Mouse (Mus musculus) liver, postnatal 0 days (tissue): ENCODE measurements around the gene Gmpr2. TPM values are rescaled to one million over a fixed set of nuclear protein-coding genes. Genes with fewer than 3 reads are reported as not detected.

Source experiments
- ATAC-seq: fragments of 200-750 bp; cut with Nextera tagmentation; 2 replicates; pipeline ENCODE4 v1.8.0; 2017; ENCODE audit warnings: mild to moderate bottlenecking, moderate library complexity
- DNase-seq: peaks from one replicate; pipeline ENCODE4 v3.0.0-alpha.2; 2016
- H3K27ac ChIP-seq: fragments of 300-500 bp; sonication (generic); 2 replicates; pipeline ENCODE4 v1.5.1; 2014; ENCODE audit warnings: antibody characterized with exemption, moderate library complexity, mild to moderate bottlenecking, low read depth
- H3K27me3 ChIP-seq: fragments of 300-500 bp; sonication (generic); 2 replicates; pipeline ENCODE4 v1.6.1; 2014; ENCODE audit warnings: low read length, control low read depth, mixed read lengths; ENCODE audit not compliant: insufficient read depth
- H3K36me3 ChIP-seq: fragments of 300-500 bp; sonication (generic); replicated peaks from 2 replicates; pipeline ENCODE4 v1.6.1; 2014; ENCODE audit warnings: mild to moderate bottlenecking, control low read depth, low read length, moderate library complexity, mixed read lengths; ENCODE audit not compliant: insufficient read depth
- H3K4me1 ChIP-seq: fragments of 300-500 bp; sonication (generic); 2 replicates; pipeline ENCODE4 v1.6.1; 2014; ENCODE audit warnings: antibody characterized with exemption, mild to moderate bottlenecking, control low read depth; ENCODE audit not compliant: insufficient read depth
- H3K4me2 ChIP-seq: fragments of 300-500 bp; sonication (generic); 2 replicates; pipeline ENCODE4 v1.6.1; 2014; ENCODE audit warnings: low read depth, mild to moderate bottlenecking, low read length, moderate library complexity, mixed read lengths
- H3K4me3 ChIP-seq: fragments of 300-500 bp; sonication (generic); 2 replicates; pipeline ENCODE4 v1.5.1; 2014; ENCODE audit warnings: low read depth, low read length
- H3K9ac ChIP-seq: fragments of 300-500 bp; sonication (generic); replicated peaks from 2 replicates; pipeline ENCODE4 v1.6.1; 2014; ENCODE audit warnings: mild to moderate bottlenecking, moderate library complexity
- H3K9me3 ChIP-seq: fragments of 300-500 bp; sonication (generic); 2 replicates; pipeline ENCODE4 v1.6.1; 2016; ENCODE audit warnings: mild to moderate bottlenecking, control low read depth, low read length, mixed read lengths
- CTCF ChIP-seq: sonication (generic); IDR thresholded peaks from 2 replicates; pipeline ENCODE4 v1.5.1; 2016; ENCODE audit warnings: antibody characterized with exemption, low read depth
- EP300 ChIP-seq: IDR thresholded peaks from 2 replicates; pipeline ENCODE4 v1.6.1; 2016; ENCODE audit warnings: antibody characterized with exemption, low read depth, mild to moderate bottlenecking
- WGBS: fragments of 180-500 bp; shearing (Covaris S2); extraction: QIAGEN DNeasy Blood & Tissue Kit; methylation state at CpG from one replicate; pipeline ENCODE4 v1.1.7; 2014; ENCODE audit not compliant: insufficient replicate concordance; 5-methylcytosine and 5-hydroxymethylcytosine counted together
- polyA plus RNA-seq: library from polyadenylated mRNA; unstranded; fragments of >200 nt; fragmentation: Nextera tagmentation; extraction: Ambion mirVana; gene quantifications from 2 replicates; pipeline ENCODE4 v1.2.1, GENCODE M21; 2015

Gmpr2 gene
- polyA plus RNA-seq, 1 experiment from 2014 or later: 17.4 TPM

- Histone ChIP-seq H3K4me1 (peaks cover 5% of the 10 kb centered on the region), H3K4me3 (no peak within 1 kb of the TSS), H3K9ac (no peak within 1 kb of the TSS), H3K27ac (no peak within 1 kb of the TSS), H3K27me3 (no peaks in the 10 kb centered on the region), H3K9me3 (no peaks in the 10 kb centered on the region), H3K36me3 (0 out of 2 replicates have a peak, but pooled peaks cover 4% of the 10 kb centered on the region), H3K4me2 (no peak within 1 kb of the TSS)
- WGBS: 85% methylated on average over 2 of the region's 2 CpGs
- ATAC-seq (no peak), DNase-seq (no peak)
- TF ChIP-seq CTCF: no peak
- TF ChIP-seq EP300: no peak
Observed at GRCm38 (mm10) chr14:55649884-55650283, 21.9 kb upstream of the Gmpr2 start, which contains the start of gene Tssk4. Tssk4 (plus strand) TSS chr14:55650184.

DNA sequence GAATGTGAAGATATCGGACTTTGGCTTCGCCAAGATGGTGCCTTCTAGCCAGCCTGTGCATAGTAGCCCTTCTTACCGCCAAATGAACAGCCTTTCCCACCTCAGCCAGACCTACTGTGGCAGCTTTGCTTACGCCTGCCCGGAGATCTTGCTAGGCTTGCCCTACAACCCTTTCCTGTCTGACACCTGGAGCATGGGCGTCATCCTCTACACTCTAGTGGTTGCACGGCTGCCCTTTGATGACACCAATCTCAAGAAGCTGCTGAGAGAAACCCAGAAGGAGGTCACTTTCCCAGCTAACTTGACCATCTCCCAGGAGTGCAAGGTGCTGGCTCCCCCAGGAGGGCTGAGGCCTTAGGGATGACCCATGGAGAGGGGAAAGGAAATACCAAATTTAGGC lies 20.2 kb upstream of the Gmpr2 start:
- H3K36me3 ChIP-seq: 0 out of 2 replicates have a peak, but pooled peaks cover under 1% of the 10 kb centered on the region
- no peaks in the 10 kb centered on the region for H3K9me3 ChIP-seq
- H3K4me1 ChIP-seq: no peaks in the 10 kb centered on the region
- H3K4me2 ChIP-seq: no peak overlapping the region
- no peak overlapping the region for H3K9ac ChIP-seq
- H3K27ac ChIP-seq: no peak overlapping the region
- TF ChIP-seq CTCF (no peak), EP300 (no peak)
- DNase-seq (no peak), ATAC-seq (no peak)
- no peak overlapping the region for H3K4me3 ChIP-seq
- 80% methylated on average over 7 of the region's 7 CpGs for whole genome bisulfite sequencing
- H3K27me3 ChIP-seq: no peaks in the 10 kb centered on the region

- no peaks in the 10 kb centered on the region for H3K27me3 ChIP-seq
- no peaks in the 10 kb centered on the region for H3K9me3 ChIP-seq
- H3K27ac ChIP-seq: no peak overlapping the region
- H3K4me1 ChIP-seq: 0 out of 2 replicates have a peak, but pooled peaks cover 5% of the 10 kb centered on the region
- ATAC-seq (no peak), DNase-seq (no peak)
- H3K9ac ChIP-seq: no peak overlapping the region
- no peak overlapping the region for H3K4me2 ChIP-seq
- 0 out of 2 replicates have a peak, but pooled peaks cover 7% of the 10 kb centered on the region for H3K36me3 ChIP-seq
- H3K4me3 ChIP-seq: no peak overlapping the region
- TF ChIP-seq EP300: no peak
- TF ChIP-seq CTCF: no peak
- WGBS: 80% methylated on average over 3 of the region's 3 CpGs
Observed at GRCm38 (mm10) chr14:55656935-55657334, 14.8 kb upstream of the Gmpr2 start.

DNA sequence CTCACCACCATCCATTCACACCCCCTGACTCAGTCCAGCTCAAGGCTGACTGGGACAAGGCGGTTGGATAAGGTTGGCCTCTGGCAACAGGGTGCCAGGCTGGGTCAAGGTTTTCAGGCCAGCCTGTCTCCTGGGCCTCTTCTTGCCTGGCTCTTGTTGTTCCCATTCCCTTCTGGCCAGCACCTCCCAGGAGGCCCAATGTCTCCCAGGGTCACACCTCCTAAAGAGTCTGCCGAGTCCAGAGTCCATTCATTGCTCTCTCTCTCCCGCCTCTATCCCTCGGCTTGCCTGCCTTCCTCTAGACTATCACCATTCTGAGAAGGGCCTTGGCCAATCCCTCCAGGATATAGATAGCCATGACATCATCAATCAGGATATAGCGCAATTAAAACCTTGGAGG lies 13.7 kb upstream of the Gmpr2 start:
- no peak for TF ChIP-seq EP300
- TF ChIP-seq CTCF: no peak
- Histone ChIP-seq H3K36me3 (peaks cover 14% of the 10 kb centered on the region), H3K9me3 (no peaks in the 10 kb centered on the region), H3K9ac (no peak overlapping the region), H3K4me2 (no peak overlapping the region), H3K27me3 (no peaks in the 10 kb centered on the region), H3K27ac (no peak overlapping the region), H3K4me1 (0 out of 2 replicates have a peak, but pooled peaks cover 5% of the 10 kb centered on the region), H3K4me3 (no peak overlapping the region)
- 92% methylated on average over 5 of the region's 5 CpGs for WGBS
- no peak for ATAC-seq
- no peak for DNase-seq

GRCm38 (mm10) chr14:55659960-55660573 lies 11.7 kb upstream of the Gmpr2 start, which contains the start of gene Mdp1:
Mdp1 (minus strand) TSS chr14:55660508.
- peak; percentile 98 for ATAC-seq
- 0 out of 2 replicates have a peak, but pooled peaks have one; percentile 13 for TF ChIP-seq EP300
- peak; percentile 66 for TF ChIP-seq CTCF

GRCm38 (mm10) chr14:55660636-55661035 lies 11.1 kb upstream of the Gmpr2 start:
- Histone ChIP-seq H3K9me3 (no peaks in the 10 kb centered on the region), H3K4me2 (peak overlapping the region; percentile 82), H3K4me1 (0 out of 2 replicates have a peak, but pooled peaks cover 5% of the 10 kb centered on the region), H3K27me3 (no peaks in the 10 kb centered on the region), H3K9ac (peak overlapping the region; percentile 85), H3K27ac (peak overlapping the region; percentile 81), H3K36me3 (peaks cover 23% of the 10 kb centered on the region), H3K4me3 (peak overlapping the region; percentile 73)
- ATAC-seq (no peak), DNase-seq (no peak)
- WGBS: 62% methylated on average over 2 of the region's 2 CpGs
- no peak for TF ChIP-seq EP300
- no peak for TF ChIP-seq CTCF

More at GRCm38 (mm10) chr14:55659960-55660573, 11.7 kb upstream of the Gmpr2 start, which contains the start of gene Mdp1:
- Histone ChIP-seq H3K27me3 (no peaks in the 10 kb centered on the region), H3K9me3 (no peaks in the 10 kb centered on the region), H3K4me1 (0 out of 2 replicates have a peak, but pooled peaks cover 5% of the 10 kb centered on the region), H3K36me3 (peaks cover 23% of the 10 kb centered on the region), H3K27ac (peak within 1 kb of the TSS; percentile 81), H3K4me2 (peak within 1 kb of the TSS; percentile 82), H3K4me3 (peak within 1 kb of the TSS; percentile 73), H3K9ac (peak within 1 kb of the TSS; percentile 85)
- DNase-seq: peak; percentile 86
- under 1% methylated on average over 39 of the region's 39 CpGs for WGBS
